Mouse (Mus musculus) heart, embryonic 16.5 days (tissue): ENCODE measurements around the gene Tmem145. TPM values are rescaled to one million over a fixed set of nuclear protein-coding genes. Genes with fewer than 3 reads are reported as not detected.

Source experiments
- ATAC-seq: fragments of 200-750 bp; cut with Nextera tagmentation; replicated peaks from 2 replicates; pipeline ENCODE4 v1.8.0; 2017; ENCODE audit warnings: moderate number of reproducible peaks; ENCODE audit not compliant: insufficient read depth, low FRiP score; ENCODE audit errors: extremely low read depth
- H3K27ac ChIP-seq: fragments of 300-500 bp; sonication (generic); 2 replicates; pipeline ENCODE4 v1.5.1; 2014; ENCODE audit warnings: mild to moderate bottlenecking, low read length, control low read depth, moderate library complexity
- H3K27me3 ChIP-seq: fragments of 300-500 bp; sonication (generic); 2 replicates; pipeline ENCODE4 v1.6.1; 2014; ENCODE audit warnings: low read length, mixed read lengths; ENCODE audit not compliant: control insufficient read depth, insufficient read depth
- H3K36me3 ChIP-seq: fragments of 300-500 bp; sonication (generic); 2 replicates; pipeline ENCODE4 v1.6.1; 2014; ENCODE audit not compliant: control insufficient read depth, insufficient read depth
- H3K4me1 ChIP-seq: fragments of 300-500 bp; sonication (generic); 2 replicates; pipeline ENCODE4 v1.6.1; 2014; ENCODE audit warnings: low read length, mixed read lengths; ENCODE audit not compliant: control insufficient read depth, insufficient read depth
- H3K4me2 ChIP-seq: fragments of 300-500 bp; sonication (generic); 2 replicates; pipeline ENCODE4 v1.6.1; 2014; ENCODE audit warnings: low read depth, mild to moderate bottlenecking, control low read depth, low read length
- H3K4me3 ChIP-seq: fragments of 300-500 bp; sonication (generic); 2 replicates; pipeline ENCODE4 v1.5.1; 2014; ENCODE audit warnings: mild to moderate bottlenecking, control low read depth, low read length
- H3K9ac ChIP-seq: fragments of 300-500 bp; sonication (generic); 2 replicates; pipeline ENCODE4 v1.6.1; 2014; ENCODE audit warnings: low read length, control low read depth
- H3K9me3 ChIP-seq: fragments of 300-500 bp; sonication (generic); replicated peaks from 2 replicates; pipeline ENCODE4 v1.6.1; 2016; ENCODE audit warnings: low read length; ENCODE audit not compliant: control insufficient read depth
- WGBS: fragments of 180-500 bp; shearing (Covaris S2); extraction: QIAGEN DNeasy Blood & Tissue Kit; methylation state at CpG from one replicate; pipeline ENCODE4 v1.1.7; 2014; 5-methylcytosine and 5-hydroxymethylcytosine counted together
- polyA plus RNA-seq: library from polyadenylated mRNA; unstranded; fragments of >200 nt; fragmentation: Nextera tagmentation; extraction: Ambion mirVana; gene quantifications from 2 replicates; pipeline ENCODE4 v1.2.1, GENCODE M21; 2015

Gene Tmem145
- polyA plus RNA-seq, 1 experiment from 2014 or later, result 0.08 TPM

GRCm38 (mm10) chr7:25289925-25290324 is 16.0 kb upstream of the Tmem145 start:
- WGBS, result 98% methylated on average over 3 of the region's 3 CpGs
- ATAC-seq, result no peak

GRCm38 (mm10) chr7:25290463-25290862 is 15.4 kb upstream of the Tmem145 start:
- no peaks in the 10 kb centered on the region for H3K9me3 ChIP-seq
- H3K9ac ChIP-seq, result no peak overlapping the region
- peaks cover 86% of the 10 kb centered on the region for H3K36me3 ChIP-seq
- no peak overlapping the region for H3K27ac ChIP-seq
- no peaks in the 10 kb centered on the region for H3K27me3 ChIP-seq
- H3K4me1 ChIP-seq, result peaks cover 9% of the 10 kb centered on the region
- ATAC-seq, result 0 out of 2 replicates have a peak, but pooled peaks have one; percentile 1
- H3K4me2 ChIP-seq, result no peak overlapping the region
- H3K4me3 ChIP-seq, result no peak overlapping the region
- WGBS, result 92% methylated on average over 1 of the region's 1 CpGs

More at GRCm38 (mm10) chr7:25289925-25290324, 16.0 kb upstream of the Tmem145 start:
- no peaks in the 10 kb centered on the region for H3K27me3 ChIP-seq
- peaks cover 9% of the 10 kb centered on the region for H3K4me1 ChIP-seq
- no peak overlapping the region for H3K27ac ChIP-seq
- H3K9me3 ChIP-seq, result no peaks in the 10 kb centered on the region
- no peak overlapping the region for H3K4me3 ChIP-seq
- peaks cover 91% of the 10 kb centered on the region for H3K36me3 ChIP-seq
- H3K4me2 ChIP-seq, result no peak overlapping the region
- H3K9ac ChIP-seq, result no peak overlapping the region

GRCm38 (mm10) chr7:25290911-25291310 is 15.0 kb upstream of the Tmem145 start:
- Histone ChIP-seq H3K4me2 (no peak overlapping the region), H3K9ac (no peak overlapping the region), H3K27ac (no peak overlapping the region), H3K4me3 (no peak overlapping the region), H3K36me3 (peaks cover 81% of the 10 kb centered on the region), H3K27me3 (no peaks in the 10 kb centered on the region), H3K4me1 (peaks cover 9% of the 10 kb centered on the region), H3K9me3 (no peaks in the 10 kb centered on the region)
- ATAC-seq, result 0 out of 2 replicates have a peak, but pooled peaks have one; percentile 30
- WGBS, result 60% methylated on average over 2 of the region's 2 CpGs

DNA sequence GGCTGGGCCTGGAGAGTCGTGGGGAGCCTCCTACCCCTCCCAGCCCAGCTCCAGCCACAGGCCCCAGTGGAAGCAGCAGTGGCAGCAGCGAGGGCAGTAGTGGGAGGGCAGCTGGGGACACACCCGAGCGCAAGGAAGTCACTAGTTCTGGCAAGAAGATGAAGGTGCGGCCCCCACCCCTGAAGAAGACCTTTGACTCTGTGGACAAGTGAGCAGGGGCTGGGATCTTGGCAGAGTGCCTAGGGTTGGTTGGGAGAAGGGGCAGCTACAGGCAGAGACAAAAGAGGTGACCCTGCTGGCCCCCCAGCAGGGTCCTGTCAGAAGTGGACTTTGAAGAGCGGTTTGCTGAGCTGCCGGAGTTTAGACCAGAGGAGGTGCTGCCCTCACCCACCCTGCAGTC is 13.8 kb upstream of the Tmem145 start:
- whole genome bisulfite sequencing, result 65% methylated on average over 7 of the region's 7 CpGs
- H3K9ac ChIP-seq, result no peak overlapping the region

GRCm38 (mm10) chr7:25293191-25293739 is 12.6 kb upstream of the Tmem145 start:
- no peak overlapping the region for H3K4me3 ChIP-seq
- 68% methylated on average over 10 of the region's 10 CpGs for WGBS
- H3K27ac ChIP-seq, result no peak overlapping the region

More for the DNA sequence above, 13.8 kb upstream of the Tmem145 start:
- ATAC-seq, result no peak
- Histone ChIP-seq H3K27me3 (no peaks in the 10 kb centered on the region), H3K36me3 (peaks cover 69% of the 10 kb centered on the region), H3K4me2 (no peak overlapping the region), H3K4me3 (no peak overlapping the region), H3K27ac (no peak overlapping the region), H3K9me3 (no peaks in the 10 kb centered on the region), H3K4me1 (peaks cover 17% of the 10 kb centered on the region)

GRCm38 (mm10) chr7:25294495-25294894 is 11.4 kb upstream of the Tmem145 start:
- Histone ChIP-seq H3K36me3 (peaks cover 47% of the 10 kb centered on the region), H3K9ac (no peak overlapping the region), H3K9me3 (no peaks in the 10 kb centered on the region), H3K4me1 (peaks cover 21% of the 10 kb centered on the region), H3K4me2 (no peak overlapping the region), H3K27me3 (no peaks in the 10 kb centered on the region), H3K4me3 (no peak overlapping the region), H3K27ac (no peak overlapping the region)
- ATAC-seq, result no peak
- WGBS, result 87% methylated on average over 4 of the region's 4 CpGs

More at GRCm38 (mm10) chr7:25293191-25293739, 12.6 kb upstream of the Tmem145 start:
- Histone ChIP-seq H3K36me3 (peaks cover 59% of the 10 kb centered on the region), H3K27me3 (no peaks in the 10 kb centered on the region), H3K9ac (no peak overlapping the region), H3K4me2 (no peak overlapping the region), H3K4me1 (peaks cover 21% of the 10 kb centered on the region), H3K9me3 (no peaks in the 10 kb centered on the region)
- no peak for ATAC-seq

DNA sequence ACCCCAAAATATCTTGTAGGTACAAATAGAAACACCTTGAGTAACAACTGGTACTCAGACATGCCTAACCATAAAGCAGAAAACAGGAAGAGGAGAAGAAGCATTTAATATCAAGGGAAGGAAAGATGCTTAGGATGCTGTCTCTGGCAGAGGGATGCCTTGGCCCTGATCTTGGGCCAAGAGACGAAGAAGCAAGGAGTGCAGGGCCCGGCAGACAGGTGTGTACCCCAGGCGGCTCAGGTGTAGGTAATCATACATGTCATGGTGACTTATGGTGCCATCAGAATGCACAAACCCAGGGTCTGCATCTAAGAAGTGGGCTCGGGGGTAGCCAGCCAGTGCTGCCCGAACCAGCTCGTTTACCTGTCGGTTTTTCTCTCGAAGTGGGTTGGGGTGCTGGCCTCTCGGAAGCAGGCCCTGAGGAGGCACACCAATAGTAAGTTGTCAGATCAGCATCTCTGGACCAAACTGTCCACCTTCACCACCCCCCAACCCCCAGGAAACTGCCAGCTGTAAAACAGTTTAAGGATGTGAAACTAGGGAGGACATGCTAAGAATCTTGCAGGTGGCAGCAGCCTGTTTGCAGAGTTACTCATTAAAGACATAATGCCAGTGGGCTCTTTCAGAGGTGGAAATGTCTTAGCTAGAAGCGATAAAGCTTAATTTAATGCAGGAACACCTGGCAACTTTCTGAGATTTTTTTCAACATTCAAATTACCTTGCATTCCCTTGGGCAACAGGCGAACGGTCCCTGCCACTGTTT is 10.8 kb upstream of the Tmem145 start:
- no peak for ATAC-seq
- Histone ChIP-seq H3K9me3 (no peaks in the 10 kb centered on the region), H3K4me3 (no peak overlapping the region), H3K27me3 (no peaks in the 10 kb centered on the region), H3K36me3 (peaks cover 40% of the 10 kb centered on the region), H3K9ac (no peak overlapping the region), H3K4me1 (peaks cover 21% of the 10 kb centered on the region), H3K27ac (no peak overlapping the region), H3K4me2 (no peak overlapping the region)
- 92% methylated on average over 12 of the region's 12 CpGs for WGBS

DNA sequence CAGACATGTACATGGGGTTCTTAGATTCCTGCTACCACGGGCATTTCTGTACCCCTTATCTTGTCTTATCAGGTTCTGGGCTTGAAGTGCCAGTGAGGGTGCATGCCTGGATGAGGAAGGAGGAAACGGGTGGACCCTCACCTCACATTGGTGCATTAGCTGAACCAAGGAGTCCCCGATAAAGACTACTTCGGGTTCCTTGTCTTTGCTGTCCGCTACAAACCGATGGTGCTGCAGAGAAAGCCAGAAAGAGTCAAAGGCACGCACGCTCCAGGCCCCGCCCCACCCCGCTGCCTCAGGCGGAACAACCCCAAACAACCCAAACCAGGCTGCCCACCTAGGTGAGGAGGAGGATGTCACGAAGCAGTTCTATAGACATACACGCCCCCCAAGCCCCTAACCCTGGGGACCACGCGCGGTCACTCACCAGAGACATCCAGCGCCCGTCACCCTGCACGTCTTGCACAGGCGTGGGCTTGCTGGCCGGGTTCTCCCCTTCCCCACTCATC is 8.9 kb upstream of the Tmem145 start:
- no peaks in the 10 kb centered on the region for H3K27me3 ChIP-seq
- H3K9ac ChIP-seq, result peak overlapping the region; percentile 89
- H3K4me3 ChIP-seq, result peak overlapping the region; percentile 89
- H3K4me1 ChIP-seq, result peaks cover 16% of the 10 kb centered on the region
- under 1% methylated on average over 21 of the region's 21 CpGs for WGBS
- peak overlapping the region; percentile 96 for H3K27ac ChIP-seq
- ATAC-seq, result peak; percentile 7; the same call in 1 of the 2 replicates
- no peaks in the 10 kb centered on the region for H3K9me3 ChIP-seq
- H3K36me3 ChIP-seq, result peaks cover 22% of the 10 kb centered on the region
- peak overlapping the region; percentile 97 for H3K4me2 ChIP-seq
